Mouse (Mus musculus) CD4-positive, CD25-positive, alpha-beta regulatory T cell, adult 4 months (primary cell): ENCODE measurements at regions not wholly inside any gene's neighbourhood (a gene's known extent, or its start where the extent isn't known, plus 50 kb on each side); places are given as distances from the start of the nearest gene placed in this dataset.

Experiments used
- ATAC-seq: one replicate; pipeline ENCODE4 v1.8.0; 2017

DNA sequence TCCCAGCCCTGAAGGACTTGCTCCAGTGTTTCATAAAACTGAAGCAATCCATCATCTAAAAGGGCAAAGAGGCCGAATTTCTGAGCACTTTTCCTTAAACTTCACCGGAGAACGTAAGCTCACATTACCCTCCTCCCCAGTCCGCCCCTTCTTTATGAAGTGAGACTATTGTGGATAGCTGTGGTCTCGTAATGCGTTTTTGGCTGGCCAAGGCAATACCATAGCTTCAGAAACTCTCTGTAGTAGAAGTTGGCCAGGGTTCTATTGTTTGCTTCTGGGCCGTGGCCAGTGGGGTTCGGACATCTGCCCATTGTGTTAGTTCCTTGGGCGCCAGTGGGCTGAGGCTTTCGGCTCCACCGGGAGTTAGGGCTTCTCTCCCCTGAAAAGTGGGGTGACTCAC lies 301.7 kb upstream of the Sox9 start:
- ATAC-seq, result no peak

GRCm38 (mm10) chr11:112501781-112502180 lies 280.2 kb upstream of the Sox9 start:
- ATAC-seq, result no peak

DNA sequence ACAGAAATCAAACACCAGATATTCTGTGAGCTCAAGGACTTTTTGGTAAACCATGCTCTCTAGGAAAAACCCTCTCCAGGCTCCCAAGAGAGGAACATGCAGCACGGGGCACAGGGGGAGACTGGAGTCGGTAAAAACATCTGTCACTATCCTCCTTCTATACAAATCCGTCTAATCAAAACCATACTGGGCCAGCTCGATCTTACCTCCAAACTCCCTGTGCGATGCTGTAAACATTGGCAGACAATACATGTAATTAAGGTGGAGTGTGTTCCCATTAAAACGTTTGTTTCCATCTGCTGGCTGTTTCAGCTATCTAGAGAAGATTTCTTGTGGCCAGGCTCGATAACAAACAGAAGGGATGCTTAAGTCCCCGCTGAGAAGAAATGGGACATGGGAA lies 262.9 kb upstream of the Sox9 start:
- no peak for ATAC-seq

GRCm38 (mm10) chr11:112524983-112525382 lies 257.0 kb upstream of the Sox9 start:
- no peak for ATAC-seq

GRCm38 (mm10) chr11:112542573-112542972 lies 239.5 kb upstream of the Sox9 start:
- no peak for ATAC-seq

GRCm38 (mm10) chr11:112543473-112543872 lies 238.6 kb upstream of the Sox9 start:
- ATAC-seq, result no peak

- ATAC-seq, result no peak
Observed at GRCm38 (mm10) chr11:112545231-112546010, 236.6 kb upstream of the Sox9 start.

- ATAC-seq, result no peak
Observed at GRCm38 (mm10) chr11:112546162-112546561, 235.9 kb upstream of the Sox9 start.

DNA sequence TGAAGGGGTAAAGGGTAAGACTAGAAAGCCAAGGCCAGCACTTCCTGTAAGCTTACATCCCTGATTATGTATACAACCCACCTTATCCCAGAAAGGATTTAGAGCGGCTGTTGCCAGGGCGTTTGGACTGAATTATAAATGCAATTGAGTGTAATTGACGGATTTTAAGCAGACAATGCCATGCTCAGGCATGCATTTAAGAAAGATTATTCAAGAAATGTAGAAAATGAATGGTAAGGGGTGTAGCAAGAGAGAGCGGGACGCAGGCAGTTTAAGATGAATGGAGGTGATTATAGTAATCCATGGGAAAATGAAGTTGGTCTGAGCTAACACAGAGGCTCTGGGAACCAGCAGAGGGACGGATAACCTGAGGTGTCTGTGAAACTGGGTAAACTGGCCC lies 229.2 kb upstream of the Sox9 start:
- ATAC-seq, result no peak

DNA sequence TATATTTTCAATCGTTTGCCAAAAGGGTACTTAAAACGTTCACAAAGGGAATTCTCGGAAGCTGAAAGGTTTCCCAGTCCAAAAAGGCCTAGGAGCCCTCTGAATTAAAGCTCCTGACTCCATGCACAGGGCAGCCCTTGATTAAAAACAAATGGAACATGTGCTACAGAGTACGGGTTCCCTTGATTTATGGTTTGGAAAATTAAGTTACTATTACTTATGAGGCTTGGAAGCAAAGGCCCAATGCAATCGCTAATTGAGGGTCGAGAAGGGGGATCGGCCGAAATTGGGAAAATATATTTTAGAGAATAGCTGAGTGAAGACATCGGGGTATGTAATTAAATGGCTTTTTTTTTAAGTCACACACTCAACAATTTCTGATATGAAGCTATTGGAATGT lies 219.0 kb upstream of the Sox9 start:
- ATAC-seq, result no peak

GRCm38 (mm10) chr11:112564706-112565215 lies 217.3 kb upstream of the Sox9 start:
- no peak for ATAC-seq

- no peak for ATAC-seq
Observed at GRCm38 (mm10) chr11:112566071-112566470, 216.0 kb upstream of the Sox9 start.

- ATAC-seq, result no peak
Observed at GRCm38 (mm10) chr11:112587386-112587785, 194.6 kb upstream of the Sox9 start.

- no peak for ATAC-seq
Observed at GRCm38 (mm10) chr11:112588088-112588487, 193.9 kb upstream of the Sox9 start.

DNA sequence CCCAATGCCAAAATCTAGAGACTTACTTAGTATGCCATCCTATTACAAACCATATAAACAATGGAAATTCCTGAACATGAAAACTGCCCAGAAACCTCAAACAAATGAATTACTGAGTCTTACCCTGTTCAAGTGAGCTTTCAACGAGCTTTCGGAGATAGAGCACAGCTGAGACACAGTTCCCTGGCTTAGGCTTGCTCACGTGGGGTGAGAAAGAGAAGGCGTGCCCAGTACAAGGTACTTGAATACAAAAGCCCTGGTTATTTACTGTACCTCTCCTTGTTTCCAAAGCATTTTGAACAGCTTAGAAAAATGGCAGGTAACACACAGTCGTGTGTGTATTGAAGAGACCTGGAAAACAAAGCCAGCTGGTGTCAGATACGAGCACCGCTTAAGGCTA lies 191.8 kb upstream of the Sox9 start:
- ATAC-seq, result no peak

GRCm38 (mm10) chr11:112592411-112593020 lies 189.5 kb upstream of the Sox9 start:
- no peak for ATAC-seq

DNA sequence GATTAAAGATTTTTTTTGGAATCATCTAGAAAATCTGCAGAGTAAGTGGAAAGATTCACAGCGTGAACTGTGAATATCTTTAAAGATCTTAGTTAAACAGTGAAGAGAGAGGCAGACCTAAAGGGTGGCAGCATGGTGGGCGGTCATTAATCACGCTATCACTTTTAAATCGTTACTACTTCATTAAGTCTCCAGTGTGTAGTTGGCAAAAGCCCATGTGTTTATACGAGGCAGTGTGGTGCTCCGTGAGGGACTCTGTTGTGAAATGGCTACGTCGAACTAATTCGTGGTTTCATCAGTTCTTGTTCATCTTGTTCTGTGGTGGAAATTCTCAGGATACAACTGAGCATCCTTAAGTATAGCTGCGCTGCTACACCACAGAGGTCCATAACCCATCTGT lies 188.2 kb upstream of the Sox9 start:
- ATAC-seq, result no peak

DNA sequence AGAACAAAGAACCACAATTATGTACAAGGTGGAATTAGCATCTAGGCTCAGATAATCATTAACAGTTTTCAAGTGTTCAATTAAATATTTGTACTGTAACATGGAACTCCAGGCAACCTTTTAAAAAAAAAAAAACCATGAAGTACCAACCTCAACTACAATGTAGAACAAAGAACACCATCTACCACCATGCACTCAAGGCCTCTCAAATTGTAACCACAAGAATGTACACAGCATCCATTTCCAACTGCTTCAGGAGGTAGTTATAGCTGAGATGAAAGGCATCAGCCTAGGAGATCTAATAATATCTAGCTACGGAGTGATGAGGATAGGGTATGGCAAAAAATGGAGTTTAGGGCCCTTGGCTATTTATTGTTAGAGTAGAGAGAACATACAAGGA lies 174.7 kb upstream of the Sox9 start:
- no peak for ATAC-seq

GRCm38 (mm10) chr11:112609277-112609676 lies 172.7 kb upstream of the Sox9 start:
- ATAC-seq, result no peak

DNA sequence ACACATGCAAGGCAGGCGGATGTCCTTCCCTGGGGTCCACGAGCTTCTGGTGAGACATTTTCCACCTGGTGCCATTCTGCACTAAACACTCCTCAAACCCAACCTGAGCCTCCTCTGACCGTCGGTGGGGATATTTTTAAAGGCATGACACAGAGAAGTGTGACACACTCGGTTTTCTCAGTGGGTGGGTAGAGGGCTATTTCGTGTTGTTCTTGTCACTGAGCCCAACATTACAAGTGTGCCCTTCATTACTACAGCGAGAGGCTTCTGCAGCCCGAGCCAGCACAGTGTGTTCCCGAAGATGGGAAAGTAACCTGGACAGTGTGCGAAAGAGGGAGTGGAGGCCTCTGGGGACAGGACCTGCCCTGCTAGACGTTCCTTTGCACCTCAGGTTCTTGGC lies 171.0 kb upstream of the Sox9 start:
- no peak for ATAC-seq

- no peak for ATAC-seq
Observed at GRCm38 (mm10) chr11:112615629-112616028, 166.4 kb upstream of the Sox9 start.

DNA sequence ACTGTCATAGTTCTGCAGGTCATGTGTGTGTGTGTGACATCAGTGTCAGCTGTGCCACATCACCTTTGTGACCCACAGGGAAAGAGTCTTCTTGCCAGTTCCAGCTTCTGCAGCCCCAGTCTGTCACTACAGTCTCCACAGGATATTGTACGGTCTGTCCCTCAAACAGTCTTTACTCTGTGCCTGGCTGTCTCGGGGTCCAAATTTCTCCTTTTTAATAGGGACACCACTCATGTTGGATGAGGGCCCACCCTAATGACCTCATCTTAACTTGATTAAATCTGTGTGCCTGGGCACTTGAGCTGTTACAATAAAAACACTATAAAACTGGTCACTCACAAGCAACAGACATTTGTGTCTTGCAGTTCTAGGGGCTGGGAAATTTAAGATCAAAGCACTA lies 165.1 kb upstream of the Sox9 start:
- no peak for ATAC-seq

DNA sequence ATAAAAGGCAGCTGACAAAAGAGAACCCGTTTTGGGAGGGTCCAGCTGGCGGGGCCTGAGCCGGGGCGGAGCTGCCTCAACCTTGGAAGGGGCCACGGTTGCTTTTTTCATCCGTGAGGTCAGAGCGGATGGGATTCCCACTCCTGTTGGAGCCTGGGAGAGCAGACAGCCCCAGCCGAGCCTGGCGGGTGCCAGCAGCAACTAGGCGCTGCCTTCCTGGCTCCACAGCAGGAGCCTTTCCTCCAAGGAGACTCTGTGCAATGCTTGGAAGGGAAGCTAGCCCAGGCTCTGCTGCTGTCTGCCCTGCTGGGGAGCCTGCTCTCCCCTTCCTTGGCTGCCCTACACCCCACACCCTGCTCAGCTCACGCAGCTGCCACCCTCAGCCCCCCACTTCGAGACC lies 161.1 kb upstream of the Sox9 start:
- no peak for ATAC-seq

- no peak for ATAC-seq
Observed at GRCm38 (mm10) chr11:112621385-112622120, 160.5 kb upstream of the Sox9 start.
